In the genomic region with DNA sequence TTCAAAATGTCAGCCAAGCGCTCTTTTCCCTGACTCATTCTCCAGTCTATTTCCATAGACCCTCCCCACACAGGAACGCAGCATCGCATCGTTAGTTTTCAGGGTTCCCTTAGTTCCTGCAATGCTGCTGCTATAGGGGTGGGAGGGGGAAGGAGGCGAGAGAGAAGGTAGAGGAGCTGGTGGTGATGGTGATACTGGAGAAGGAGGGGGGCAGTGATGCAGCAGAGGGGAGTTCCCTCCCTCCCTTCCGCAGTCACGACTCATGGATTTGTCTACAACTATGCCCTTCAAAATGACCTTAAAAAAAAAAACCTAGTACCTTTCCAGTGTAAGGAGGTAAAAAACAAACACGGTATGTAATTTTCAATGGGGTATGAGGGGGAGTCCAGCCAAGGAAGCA, we compare ENCODE assay signal across 8 mouse cellular contexts. TPM values are rescaled to one million over a fixed set of nuclear protein-coding genes. Genes with fewer than 3 reads are reported as not detected.
A peak's percentile ranks its signal among the peaks of the same experiment; 100 is the strongest.
DNase-seq lines count a peak whose midpoint lies in the region; ATAC-seq lines count a peak whose summit lies in the region.

No protein-coding gene starts in this region.

- DNase-seq in kidney, postnatal 36 days, result no peak
- peak; percentile 37 for DNase-seq in NIH3T3 (ENCODE audit: low read depth)
- DNase-seq in limb, embryonic 10.5 days (ENCODE audit: low spot score), result no peak
- DNase-seq in splenic B cell, adult 2 months (ENCODE audit: low read depth, low spot score), result peak; percentile 35
- no peak for DNase-seq in spleen, postnatal 14 days (ENCODE audit: low spot score in 2 of 2)

- H3K9me3 ChIP-seq in kidney, embryonic 15.5 days (replicated peaks), result no peaks in the 10 kb centered on the region
- H3K9me3 ChIP-seq in embryonic facial prominence, embryonic 12.5 days, result no peaks in the 10 kb centered on the region
- no peaks in the 10 kb centered on the region for H3K9me3 ChIP-seq in limb, embryonic 10.5 days (replicated peaks)

- H3K4me3 ChIP-seq in kidney, embryonic 15.5 days (replicated peaks), result peak overlapping the region; percentile 74
- H3K4me3 ChIP-seq in embryonic facial prominence, embryonic 12.5 days, result peak overlapping the region; percentile 56
- peak overlapping the region; percentile 63; the same call in 1 of the 2 replicates for H3K4me3 ChIP-seq in limb, embryonic 10.5 days

- H3K36me3 ChIP-seq in kidney, embryonic 15.5 days, result peaks cover 13% of the 10 kb centered on the region
- H3K36me3 ChIP-seq in embryonic facial prominence, embryonic 12.5 days, result no peaks in the 10 kb centered on the region
- no peaks in the 10 kb centered on the region for H3K36me3 ChIP-seq in limb, embryonic 10.5 days
- no peaks in the 10 kb centered on the region for H3K36me3 ChIP-seq in splenic B cell, adult 2 months (ENCODE audit: control insufficient read depth, insufficient read depth, low read length, poor library complexity, severe bottlenecking)

- peaks cover 45% of the 10 kb centered on the region for H3K27me3 ChIP-seq in kidney, embryonic 15.5 days
- peaks cover 55% of the 10 kb centered on the region for H3K27me3 ChIP-seq in embryonic facial prominence, embryonic 12.5 days
- H3K27me3 ChIP-seq in limb, embryonic 10.5 days (ENCODE audit: low read depth, poor library complexity, severe bottlenecking), result peaks cover 62% of the 10 kb centered on the region
- H3K27me3 ChIP-seq in splenic B cell, adult 2 months (ENCODE audit: control insufficient read depth, insufficient read depth, low read length, poor library complexity, severe bottlenecking), result no peaks in the 10 kb centered on the region

- peak overlapping the region; percentile 95; the same call in 1 of the 2 replicates for H3K27ac ChIP-seq in kidney, embryonic 15.5 days
- H3K27ac ChIP-seq in embryonic facial prominence, embryonic 12.5 days, result no peak overlapping the region
- no peak overlapping the region for H3K27ac ChIP-seq in limb, embryonic 10.5 days

- H3K4me1 ChIP-seq in kidney, embryonic 15.5 days, result peaks cover 32% of the 10 kb centered on the region
- H3K4me1 ChIP-seq in embryonic facial prominence, embryonic 12.5 days, result peaks cover 17% of the 10 kb centered on the region
- peaks cover 29% of the 10 kb centered on the region for H3K4me1 ChIP-seq in limb, embryonic 10.5 days

- no peak for ATAC-seq in kidney, embryonic 15.5 days (replicated peaks; ENCODE audit: low FRiP score)
- no peak for ATAC-seq in embryonic facial prominence, embryonic 12.5 days (ENCODE audit: insufficient number of reproducible peaks, insufficient read depth, low FRiP score, low TSS enrichment)
- ATAC-seq in erythroid progenitor cell, adult 5-6 weeks (replicated peaks; ENCODE audit: low FRiP score, poor library complexity, severe bottlenecking), result no peak

- whole genome bisulfite sequencing in kidney, embryonic 15.5 days, result 4% methylated on average over 8 of the region's 8 CpGs
- WGBS in embryonic facial prominence, embryonic 12.5 days, result 10% methylated on average over 8 of the region's 8 CpGs
- 9% methylated on average over 8 of the region's 8 CpGs for WGBS in limb, embryonic 10.5 days

- H3K9ac ChIP-seq in kidney, embryonic 15.5 days, result peak overlapping the region; percentile 77
- H3K9ac ChIP-seq in embryonic facial prominence, embryonic 12.5 days, result no peak overlapping the region

- H3K4me2 ChIP-seq in kidney, embryonic 15.5 days, result peak overlapping the region; percentile 86
- peak overlapping the region; percentile 89 for H3K4me2 ChIP-seq in embryonic facial prominence, embryonic 12.5 days (replicated peaks)

RNA-seq across cellular contexts. Expression of a gene that starts 1.4 kb away (rescaled TPM):
- 163 and 179 TPM in 2 replicates for polyA plus RNA-seq in kidney, embryonic 15.5 days (2015; fragmentation: Nextera tagmentation; extraction: Ambion mirVana)
- 10.4 and 12.6 TPM in 2 replicates for polyA plus RNA-seq in embryonic facial prominence, embryonic 12.5 days (2016; fragmentation: Nextera tagmentation; extraction: Ambion mirVana)
- polyA plus RNA-seq in limb, embryonic 10.5 days (2016; fragmentation: Nextera tagmentation; extraction: Ambion mirVana), result 1.7 and 2.6 TPM in 2 replicates
- 24.9 and 41.5 TPM in 2 replicates for total RNA-seq in erythroid progenitor cell, adult 5-6 weeks (2015; ENCODE audit: low replicate concordance)
- 12.6 and 30.4 TPM in 2 replicates for total RNA-seq in erythroid progenitor cell, adult 5-6 weeks (2017; ENCODE audit: low replicate concordance)

Comparison
In these comparisons a context has a peak if more than half of its experiments do, and no peak if none do; other contexts are left out.
1. DNase-seq: peak in NIH3T3 (single experiment) and splenic B cell, adult 2 months (single experiment); none in kidney, postnatal 36 days (0 of 2), limb, embryonic 10.5 days (single experiment) and spleen, postnatal 14 days (0 of 2).
2. RNA of a gene that starts 1.4 kb away (polyA plus RNA-seq): 163 to 179 TPM in kidney, embryonic 15.5 days; 10.4 to 12.6 TPM in embryonic facial prominence, embryonic 12.5 days and 1.7 to 2.6 TPM in limb, embryonic 10.5 days; every median in the first group is over 10 times any median in the second.
3. Peak in every context shown above with its lines, with median percentiles within 50 percentile points of each other: H3K4me3 ChIP-seq.